Mouse (Mus musculus) CD4-positive naive resting alpha-beta T cell, adult 57 days (primary cell): ENCODE results near the gene Arsk. TPM values are rescaled to one million over a fixed set of nuclear protein-coding genes. Genes with fewer than 3 reads are reported as not detected.

Experiments used
- total RNA-seq: library from RNA; stranded (reverse); gene quantifications from one replicate; pipeline ENCODE4 v1.2.4, GENCODE M21; 2023

Arsk gene
- total RNA-seq = 9.1 TPM

DNA sequence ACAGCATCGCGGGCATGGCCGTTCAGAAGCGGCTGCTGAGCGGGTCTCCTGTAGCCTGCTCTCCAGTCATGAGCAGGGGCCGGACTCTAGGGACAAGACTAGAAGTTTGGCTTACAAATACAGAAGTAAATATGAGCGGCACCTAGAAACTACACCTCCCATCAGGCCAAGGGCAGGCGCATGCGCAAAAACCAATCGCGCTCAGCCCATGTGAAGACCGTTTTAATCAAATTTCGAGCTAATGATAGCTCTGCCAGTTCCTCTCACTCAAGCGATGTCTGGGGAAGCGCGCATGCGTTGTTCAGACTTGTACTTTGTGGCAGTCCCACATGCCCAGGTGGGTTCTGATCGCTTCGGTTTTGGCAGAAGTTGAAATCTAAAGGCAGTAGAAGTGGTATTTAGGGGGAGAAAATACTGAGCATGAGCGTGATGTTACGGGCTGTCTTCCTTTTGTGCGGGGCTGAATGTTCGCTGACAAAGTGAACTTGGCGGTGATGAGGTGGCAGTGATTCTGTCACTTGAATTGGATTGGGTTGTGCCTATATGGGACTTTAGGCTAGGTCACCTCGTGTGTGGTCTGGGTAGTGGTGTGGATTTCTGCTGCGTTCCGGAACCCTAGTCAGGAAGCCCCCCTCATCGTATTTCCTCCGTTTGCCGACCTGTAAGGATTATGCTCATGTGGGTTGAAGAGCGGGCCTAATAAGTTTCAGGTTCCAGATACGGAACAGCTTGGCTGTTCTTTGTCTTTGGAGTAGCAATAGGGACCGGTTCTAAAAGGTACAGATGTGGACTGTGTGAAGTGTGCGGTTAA lies at the start of gene Arsk, which contains the start of gene Ttc37:
Gene Arsk, minus strand, starts transcription at position 168 of the 811 bp plus-strand sequence.
Gene Ttc37, plus strand, starts transcription at position 242 of the 811 bp plus-strand sequence.

DNA sequence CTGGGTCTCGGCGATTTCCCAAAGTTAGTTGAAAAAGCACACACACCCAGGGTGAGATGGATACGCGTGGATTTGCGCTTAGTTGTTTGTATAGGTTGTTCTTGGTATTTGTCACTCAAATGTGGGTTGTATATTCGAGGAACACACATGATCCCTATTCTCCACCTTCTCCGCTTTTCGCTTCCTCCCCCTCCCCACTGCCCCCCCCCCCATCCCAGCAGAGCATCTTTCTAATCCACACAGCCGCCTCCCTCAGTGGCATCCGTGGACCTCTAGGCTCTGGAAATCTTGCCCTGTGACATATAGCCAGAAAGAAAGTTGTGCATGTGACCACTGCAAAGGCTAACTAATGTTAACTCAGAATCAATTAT lies 41.6 kb downstream of the Arsk start, which contains the start of gene Gpr150:
Gene Gpr150, minus strand, starts transcription at position 101 of the 371 bp plus-strand sequence.

DNA sequence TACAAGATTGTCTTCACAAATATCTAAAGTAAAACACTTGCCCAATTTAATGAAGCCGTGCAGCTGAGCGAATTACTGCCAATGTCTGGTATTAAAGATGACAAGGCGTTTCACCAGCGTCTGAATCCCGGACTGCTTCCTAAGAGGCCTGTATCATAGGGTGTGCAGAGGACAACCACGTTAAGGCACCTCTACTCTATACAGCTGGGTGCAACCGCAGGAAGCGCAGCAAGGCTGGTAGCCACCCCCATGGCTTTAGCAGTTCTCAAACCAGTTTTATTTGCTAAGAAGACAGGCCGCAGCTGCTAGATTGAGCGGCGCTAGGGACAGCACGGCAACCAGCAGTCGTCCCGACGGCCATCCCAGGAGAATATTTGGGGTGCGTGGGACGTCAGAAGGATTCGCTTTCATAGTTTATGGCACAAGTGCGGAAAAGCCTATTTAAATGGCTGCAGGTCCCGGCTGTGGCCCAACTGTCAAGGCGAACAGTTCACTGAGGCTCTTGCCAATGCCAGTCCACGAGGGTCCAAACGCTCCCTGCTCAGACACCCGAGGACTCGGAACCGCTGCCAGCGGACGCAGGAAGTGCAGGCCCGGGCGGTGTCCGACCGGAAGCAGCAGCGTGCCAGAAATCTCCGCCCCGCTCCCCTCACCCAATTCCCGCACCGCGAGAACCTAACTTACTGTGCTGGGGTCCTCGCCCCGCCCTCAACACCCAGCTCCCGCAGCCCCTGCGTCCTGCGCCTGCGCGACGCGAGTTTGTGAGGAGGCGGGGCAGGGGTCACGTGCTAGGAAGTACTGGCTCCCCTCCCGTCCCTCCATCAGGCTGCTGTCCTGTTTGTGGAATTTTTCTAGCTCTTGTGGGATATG lies 80.3 kb downstream of the Arsk start, which contains the start of gene Rfesd:
Gene Rfesd, minus strand, starts transcription at position 746 of the 870 bp plus-strand sequence.

Other genes with a start within 250 kb of the Arsk start
- gene Rhobtb3, start 154.7 kb downstream of the Arsk start, total RNA-seq = not detected
- gene Spata9, start 131.5 kb downstream of the Arsk start, total RNA-seq = not detected
- 8.4 TPM for gene Rfesd, start 79.9 kb downstream of the Arsk start, total RNA-seq
- gene Gpr150, start 41.7 kb downstream of the Arsk start, total RNA-seq = not detected
- gene Ttc37, start 74 bp upstream of the Arsk start, total RNA-seq = 25.9 TPM
- gene Fam81b, start 206.4 kb upstream of the Arsk start, total RNA-seq = not detected